Mouse (Mus musculus) MEL-GATA-1-ER (cell line): ENCODE measurements around the gene Slc26a8.

Source experiments
- DNase-seq: peaks from one replicate; pipeline ENCODE4 v3.0.0-alpha.2; 2012; ENCODE audit warnings: low read depth; ENCODE audit errors: extremely low read depth

Slc26a8 gene

DNA sequence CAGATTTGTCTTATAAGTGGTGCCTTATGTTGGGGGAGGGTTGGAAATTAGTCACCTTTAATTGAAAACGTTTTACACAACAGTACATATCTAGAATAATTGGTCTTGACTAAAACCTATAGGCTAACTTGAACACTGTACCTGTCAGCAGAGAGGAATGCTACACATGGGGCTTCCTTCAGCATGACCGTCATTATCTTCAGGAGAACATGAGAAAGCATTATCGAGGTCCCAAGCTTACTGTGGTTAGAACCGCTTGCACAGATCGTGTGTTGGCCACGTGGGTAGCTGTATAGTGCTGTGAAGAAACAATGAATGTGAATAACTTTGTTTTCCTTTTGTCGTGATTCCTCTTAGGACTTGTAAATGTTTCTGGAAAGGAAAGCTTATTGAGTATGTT, 9.8 kb upstream of the Slc26a8 start:
- peak; percentile 52 for DNase-seq

DNA sequence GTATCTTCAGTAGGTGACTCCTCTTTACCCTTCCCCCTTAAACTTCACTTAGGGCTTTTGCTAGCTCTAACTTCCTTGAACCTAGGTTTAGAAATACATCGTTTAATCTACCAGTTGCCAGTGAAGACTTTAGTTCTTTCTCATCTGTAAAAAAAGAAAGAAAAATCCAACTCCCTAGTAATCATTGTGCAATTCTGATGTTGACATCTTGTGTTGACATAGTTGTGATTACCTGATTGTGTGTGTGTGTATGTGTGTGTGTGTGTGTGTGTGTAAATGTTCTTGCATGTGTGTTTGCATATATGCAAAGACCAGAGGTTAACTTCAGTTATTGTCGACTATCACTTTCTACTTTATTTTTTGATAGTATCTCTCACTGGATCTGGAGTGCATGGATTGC, 8.6 kb upstream of the Slc26a8 start:
- no peak for DNase-seq

- DNase-seq, result no peak
Measured at GRCm38 (mm10) chr17:28698245-28698644, 8.2 kb upstream of the Slc26a8 start.

DNA sequence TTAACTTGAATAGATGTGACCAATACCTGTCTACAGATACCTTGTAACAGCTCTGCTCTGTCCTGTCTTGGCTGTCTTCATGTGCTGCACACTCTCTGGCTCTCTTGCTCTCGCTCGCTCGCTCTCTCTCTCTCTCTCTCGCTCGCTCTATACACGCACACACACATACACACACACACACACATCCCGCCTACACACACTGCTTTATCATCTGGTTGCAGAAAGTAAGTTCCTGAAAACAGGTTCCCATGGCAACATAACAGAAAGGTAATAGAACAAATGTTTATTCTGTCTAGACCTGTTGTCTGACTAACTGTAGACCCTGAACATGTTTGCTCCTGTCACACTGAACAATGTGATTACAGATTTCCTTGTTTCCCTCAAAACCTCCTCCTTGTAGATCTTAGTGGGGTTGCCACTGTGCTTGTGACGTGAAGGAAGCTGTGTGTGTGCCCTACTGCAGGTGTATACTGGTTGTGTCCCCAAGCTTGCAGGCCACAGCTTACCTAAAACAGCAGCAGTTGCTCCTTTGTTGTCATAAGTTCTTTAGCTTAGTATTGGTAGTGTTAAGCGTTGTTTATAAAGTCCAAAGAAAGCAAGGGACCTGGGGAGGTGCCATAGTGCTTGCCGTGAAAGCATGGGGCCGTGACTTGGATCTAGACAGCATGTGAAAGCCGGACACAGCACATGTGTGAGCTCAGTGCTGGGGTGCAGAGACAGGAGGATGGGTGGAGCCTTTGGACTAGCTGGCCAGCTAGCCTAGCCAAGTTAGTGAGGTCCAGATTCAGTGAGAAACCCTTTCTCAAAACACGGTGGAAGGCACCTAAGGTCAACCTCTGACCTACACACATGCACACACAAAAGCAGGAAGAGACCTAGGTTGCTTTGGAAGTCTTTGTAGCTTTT, 7.5 kb upstream of the Slc26a8 start:
- DNase-seq, result peak; percentile 78

DNA sequence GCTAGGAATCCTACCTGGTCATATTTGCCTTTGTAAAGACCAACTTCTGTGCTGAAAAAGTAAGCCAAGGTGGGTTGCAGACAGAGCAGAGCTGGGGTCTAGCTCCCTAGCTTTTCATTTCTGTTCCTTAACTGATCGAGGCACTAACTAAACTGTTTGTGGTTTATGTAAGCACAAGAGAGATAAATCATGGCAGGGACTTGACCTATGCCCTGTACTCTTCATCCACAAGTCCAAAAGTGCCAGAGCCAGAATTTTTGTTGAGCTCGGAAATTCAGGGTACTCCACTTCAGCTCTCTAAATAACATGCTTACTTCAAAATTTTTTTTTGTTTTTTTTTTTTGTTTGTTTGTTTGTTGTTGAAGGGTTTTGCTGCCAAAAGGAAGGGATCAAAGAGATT, 6.6 kb upstream of the Slc26a8 start:
- no peak for DNase-seq

DNA sequence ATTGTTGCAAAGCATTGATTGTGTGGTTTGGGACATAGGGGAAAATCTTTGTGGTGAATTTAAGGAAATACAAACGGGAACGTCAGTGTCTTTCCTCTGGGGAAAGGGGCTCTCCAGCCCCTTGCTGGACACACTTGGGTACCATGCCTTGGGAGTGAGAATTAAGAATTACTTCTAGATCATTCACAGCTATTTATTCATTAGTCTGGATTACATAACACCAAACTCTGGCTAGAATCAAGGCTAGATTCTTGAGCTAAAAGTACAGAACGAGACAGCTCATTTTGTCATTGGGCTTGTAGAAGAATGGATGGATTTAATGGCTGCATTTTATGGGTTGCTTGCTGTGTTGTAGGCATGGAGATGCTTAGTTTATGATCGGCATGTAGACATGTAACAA, 4.8 kb upstream of the Slc26a8 start:
- DNase-seq, result no peak

DNA sequence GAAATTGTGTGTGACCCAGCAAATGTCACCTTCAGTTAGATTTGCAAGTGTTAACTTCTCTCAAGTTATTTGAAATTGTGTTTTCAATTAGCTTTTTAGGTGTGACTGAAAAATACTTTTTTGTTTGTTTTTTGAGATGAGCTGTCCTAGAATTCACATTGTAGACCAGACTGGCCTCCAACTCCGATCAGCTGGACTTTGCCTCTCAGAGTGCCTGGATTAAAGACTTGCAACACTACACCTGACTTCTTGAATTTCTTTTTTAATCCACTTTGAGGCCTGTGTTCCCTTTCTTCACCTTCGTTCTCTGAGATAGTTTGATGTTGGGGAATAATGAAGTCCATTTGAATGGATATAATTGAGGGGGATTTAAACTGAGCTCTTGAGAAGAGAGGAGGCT, 4.0 kb upstream of the Slc26a8 start:
- DNase-seq, result no peak

- no peak for DNase-seq
Measured at GRCm38 (mm10) chr17:28693086-28693485, 3.1 kb upstream of the Slc26a8 start.

GRCm38 (mm10) chr17:28692341-28692710, 2.3 kb upstream of the Slc26a8 start:
- peak; percentile 75 for DNase-seq

DNA sequence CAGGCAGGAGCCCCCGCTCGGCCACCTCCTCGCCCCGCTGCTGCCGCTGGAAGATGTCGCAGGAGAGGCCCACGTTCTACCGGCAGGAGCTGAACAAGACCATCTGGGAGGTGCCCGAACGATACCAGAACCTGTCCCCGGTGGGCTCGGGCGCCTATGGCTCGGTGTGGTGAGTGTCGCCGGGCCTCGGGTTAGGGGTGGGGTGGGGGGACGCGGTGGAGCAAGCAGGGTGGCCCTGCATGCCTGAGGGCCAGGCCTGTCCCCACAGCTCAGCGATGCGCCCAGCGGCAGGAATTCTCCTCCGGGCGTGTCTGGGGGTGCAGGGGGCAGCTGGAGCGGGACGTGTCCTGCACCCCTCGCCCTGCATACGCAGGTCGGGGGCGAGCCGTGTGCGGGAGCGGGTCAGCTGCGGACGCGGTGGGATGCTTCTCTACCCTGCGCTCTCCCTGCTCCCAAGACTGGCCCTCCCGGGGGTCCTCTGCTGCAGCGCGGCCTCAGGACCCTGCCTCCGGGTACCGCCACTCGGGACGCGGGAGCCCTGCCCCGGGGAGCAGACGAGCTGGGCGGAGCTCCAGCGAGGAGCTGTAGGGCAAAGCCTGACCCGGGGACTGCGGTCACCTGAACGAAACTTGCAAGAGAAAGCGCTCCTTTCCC, 1.8 kb upstream of the Slc26a8 start:
- DNase-seq, result no peak

GRCm38 (mm10) chr17:28690776-28691686, 998 bp upstream of the Slc26a8 start, which contains the start of gene Mapk14:
Gene Mapk14 (plus strand): TSS chr17:28691329.
- DNase-seq, result peak; percentile 94

GRCm38 (mm10) chr17:28687354-28687753, 2.7 kb downstream of the Slc26a8 start:
- DNase-seq, result no peak

- no peak for DNase-seq
Measured at GRCm38 (mm10) chr17:28684631-28685030, 5.4 kb downstream of the Slc26a8 start.

DNA sequence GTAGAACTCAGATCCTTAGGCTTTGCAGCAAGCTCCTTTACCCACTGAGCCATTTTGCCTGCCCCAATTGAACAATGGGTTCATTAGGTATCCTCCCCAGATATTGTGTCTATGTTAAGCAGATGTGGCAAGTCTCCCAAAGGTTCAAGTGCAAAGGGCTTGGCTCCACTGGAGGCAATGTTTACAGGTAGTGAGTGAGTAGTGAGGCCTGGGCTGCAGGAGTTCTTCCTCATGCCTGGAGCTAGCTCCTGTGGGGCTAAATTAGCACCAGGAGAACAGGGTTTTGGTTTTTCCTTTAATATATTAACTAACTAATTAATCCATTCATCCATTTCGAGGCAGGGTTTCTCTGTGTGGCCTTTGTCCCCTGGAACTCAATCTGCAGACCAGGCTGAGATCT, 6.4 kb downstream of the Slc26a8 start:
- no peak for DNase-seq

GRCm38 (mm10) chr17:28682311-28683084, 7.5 kb downstream of the Slc26a8 start:
- no peak for DNase-seq

- DNase-seq, result no peak
Measured at GRCm38 (mm10) chr17:28659564-28659963, 30.5 kb downstream of the Slc26a8 start.

DNA sequence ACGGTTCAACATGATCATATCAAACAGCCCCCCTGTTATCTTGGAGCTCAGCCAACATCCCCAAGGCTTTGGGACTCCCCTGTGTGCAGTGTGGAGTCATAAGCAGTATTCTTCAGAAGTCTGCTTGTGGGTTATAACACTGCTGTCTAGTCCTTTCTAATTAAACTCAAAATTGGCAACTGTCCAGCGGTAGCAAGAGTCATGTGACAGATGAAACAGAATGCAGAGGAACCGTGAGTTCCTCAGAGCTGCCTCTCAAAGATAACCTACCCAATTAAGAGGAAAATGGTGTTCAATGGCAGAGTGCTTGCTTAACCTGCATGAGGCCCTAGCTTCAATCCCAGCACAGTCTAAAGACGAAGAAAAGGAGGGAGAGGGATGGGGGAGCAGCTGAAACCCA, 32.1 kb downstream of the Slc26a8 start:
- peak; percentile 84 for DNase-seq

DNA sequence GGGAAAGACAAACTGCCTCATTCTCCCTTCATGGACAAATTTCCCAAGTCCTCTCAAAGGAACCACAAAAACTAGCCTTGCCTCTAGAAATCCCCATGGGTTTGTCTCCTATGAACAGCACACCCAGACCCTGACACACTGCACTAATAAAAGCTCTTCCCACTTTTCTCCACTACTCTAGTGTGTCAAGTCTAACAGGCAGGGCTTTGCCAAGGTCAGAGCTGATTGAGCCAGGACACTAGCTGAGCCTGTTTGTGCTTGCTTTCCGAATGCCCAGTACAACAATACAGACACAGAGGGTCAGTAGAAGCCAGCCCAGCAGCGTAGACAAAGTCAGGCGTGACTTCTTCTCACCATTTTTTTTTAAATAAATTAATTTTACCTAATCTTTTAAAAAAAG, 39.8 kb downstream of the Slc26a8 start:
- DNase-seq, result no peak

DNA sequence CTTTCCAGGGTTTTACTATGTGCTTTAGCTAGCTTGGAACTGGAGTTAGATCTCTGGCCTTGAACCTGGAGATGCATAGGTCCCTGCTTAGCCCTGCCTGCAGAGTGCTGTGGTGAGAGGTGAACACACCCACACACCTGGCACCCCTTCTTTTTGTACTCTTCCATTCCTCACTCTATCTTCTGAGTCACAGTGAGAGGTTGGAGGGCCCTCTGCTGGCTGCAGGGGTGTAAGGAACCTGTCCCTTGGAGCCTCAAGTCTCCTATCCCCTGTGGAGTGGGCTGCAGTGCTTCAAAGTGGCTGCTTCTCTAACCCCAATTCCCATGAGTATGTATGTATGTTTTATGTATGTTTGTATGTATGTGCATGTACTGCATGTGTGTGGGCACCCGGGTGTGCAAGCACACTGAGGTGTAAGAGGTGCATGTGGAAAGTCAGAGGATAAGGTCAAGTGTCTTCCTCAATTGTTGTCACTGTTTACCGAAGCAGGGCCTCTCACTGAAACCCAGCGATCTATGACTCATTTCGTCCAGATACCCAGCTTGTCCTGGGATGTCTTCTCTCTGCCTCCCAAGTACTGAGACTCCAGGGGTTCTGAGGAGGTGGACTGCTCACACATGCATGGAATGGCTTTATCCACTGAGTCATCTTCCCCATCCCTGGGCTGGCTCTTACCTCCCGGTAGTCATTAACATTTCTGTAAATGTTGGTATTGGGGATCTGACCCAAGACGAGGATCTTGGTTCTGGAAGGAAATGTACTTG, 41.2 kb downstream of the Slc26a8 start:
- DNase-seq, result no peak

GRCm38 (mm10) chr17:28646221-28646620, 43.8 kb downstream of the Slc26a8 start:
- DNase-seq, result no peak
